Mouse (Mus musculus) macrophage (primary cell): ENCODE data around the gene Rap1a. TPM values are rescaled to one million over a fixed set of nuclear protein-coding genes. Genes with fewer than 3 reads are reported as not detected.

Experiments
- H3K27ac ChIP-seq: fragments of 350-480 bp; formaldehyde crosslinking; 2 replicates; pipeline ENCODE4 v1.9.0; 2021
- H3K36me3 ChIP-seq: fragments of 350-480 bp; formaldehyde crosslinking; 2 replicates; pipeline ENCODE4 v1.9.0; 2021; ENCODE audit errors: inconsistent target
- H3K4me3 ChIP-seq: fragments of 350-480 bp; formaldehyde crosslinking; 2 replicates; pipeline ENCODE4 v1.9.0; 2021; ENCODE audit errors: inconsistent target
- H3K79me2 ChIP-seq: fragments of 350-480 bp; formaldehyde crosslinking; 2 replicates; pipeline ENCODE4 v1.9.0; 2021; ENCODE audit errors: inconsistent target
- WGBS: methylation state at CpG from one replicate; pipeline ENCODE4 v1.1.7; 2026; ENCODE audit warnings: inconsistent platforms; ENCODE audit not compliant: missing documents; 5-methylcytosine and 5-hydroxymethylcytosine counted together
- polyA plus RNA-seq: library from polyadenylated mRNA; stranded (reverse); fragments of 250-400 nt; gene quantifications from 3 replicates; pipeline ENCODE4 v1.2.4, GENCODE M21; 2018; ENCODE audit warnings: inconsistent platforms

The Rap1a gene
- polyA plus RNA-seq, 1 experiment from 2014 or later = 125 TPM

DNA sequence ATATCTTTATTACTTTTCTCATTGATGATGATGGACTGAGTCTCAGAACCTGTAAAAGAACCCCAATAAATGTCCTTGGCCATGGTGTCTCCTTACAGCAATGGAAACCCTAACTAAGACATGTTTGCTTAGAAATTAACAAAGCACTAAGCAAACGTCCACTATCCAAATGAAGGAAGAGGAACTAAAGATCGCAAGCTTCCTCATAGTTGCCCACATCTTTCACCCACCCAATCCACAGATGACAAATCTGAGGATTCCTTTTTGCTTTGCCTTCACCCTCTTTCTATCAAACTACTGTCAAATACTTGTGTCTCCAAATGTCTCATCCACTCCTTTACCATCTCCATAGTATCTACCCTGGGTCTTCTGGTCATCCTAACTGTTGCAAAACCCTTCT lies 112.6 kb downstream of the Rap1a start:
- Histone ChIP-seq H3K36me3 (no peaks in the 10 kb centered on the region), H3K79me2 (peaks cover 19% of the 10 kb centered on the region), H3K27ac (peak overlapping the region; percentile 69), H3K4me3 (no peak overlapping the region)
- WGBS = 0% methylated on average over 2 of the region's 2 CpGs

DNA sequence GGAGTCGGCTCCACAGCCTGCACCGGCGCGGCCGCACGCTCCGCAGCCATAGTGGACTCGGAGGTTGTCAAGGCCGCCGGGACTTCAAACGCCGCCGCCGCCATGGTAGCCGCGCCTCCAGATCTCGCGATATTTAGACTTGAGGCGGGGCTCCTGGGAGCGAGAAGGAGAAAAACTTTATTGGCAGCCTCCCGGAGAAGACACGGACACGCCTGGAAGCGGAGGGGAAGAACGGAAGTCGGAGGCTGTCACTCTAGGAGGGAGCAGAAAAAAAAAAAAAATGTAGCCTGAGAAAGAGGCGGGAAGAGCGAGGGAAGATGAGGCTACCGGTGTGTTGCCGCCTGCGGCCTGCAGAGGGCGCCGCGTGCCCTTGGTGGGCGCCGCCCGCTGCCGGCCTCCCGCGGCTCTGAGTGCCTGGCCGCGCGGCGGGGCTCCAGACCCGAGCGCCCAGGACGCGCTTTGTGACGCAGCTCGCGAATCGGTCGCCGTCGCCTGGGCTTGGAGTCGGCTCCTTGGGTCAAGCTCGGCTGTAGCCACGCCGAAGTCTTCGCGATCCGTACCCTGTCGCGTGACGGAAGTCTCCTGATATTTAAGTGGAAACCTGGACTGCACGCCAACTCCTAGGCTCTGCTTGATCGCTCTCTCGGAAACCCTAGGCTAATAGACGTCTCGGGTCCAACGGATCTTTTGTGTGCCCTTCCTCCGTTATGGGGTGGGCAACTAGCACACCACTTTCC lies 113.6 kb downstream of the Rap1a start, which contains the start of gene Ddx20:
Gene Ddx20 (minus strand): TSS at position 251 of the 737 bp plus-strand sequence.
- Histone ChIP-seq H3K36me3 (0 out of 2 replicates have a peak, but pooled peaks cover 2% of the 10 kb centered on the region), H3K79me2 (peaks cover 19% of the 10 kb centered on the region), H3K4me3 (peak within 1 kb of the TSS; percentile 59), H3K27ac (peak within 1 kb of the TSS; percentile 69)
- WGBS = 1% methylated on average over 72 of the region's 72 CpGs

GRCm38 (mm10) chr3:105686394-105687323 lies 114.5 kb downstream of the Rap1a start:
- Histone ChIP-seq H3K4me3 (peak overlapping the region; percentile 59), H3K79me2 (peaks cover 19% of the 10 kb centered on the region), H3K27ac (no peak overlapping the region), H3K36me3 (0 out of 2 replicates have a peak, but pooled peaks cover 5% of the 10 kb centered on the region)
- 6% methylated on average over 60 of the region's 60 CpGs for WGBS

DNA sequence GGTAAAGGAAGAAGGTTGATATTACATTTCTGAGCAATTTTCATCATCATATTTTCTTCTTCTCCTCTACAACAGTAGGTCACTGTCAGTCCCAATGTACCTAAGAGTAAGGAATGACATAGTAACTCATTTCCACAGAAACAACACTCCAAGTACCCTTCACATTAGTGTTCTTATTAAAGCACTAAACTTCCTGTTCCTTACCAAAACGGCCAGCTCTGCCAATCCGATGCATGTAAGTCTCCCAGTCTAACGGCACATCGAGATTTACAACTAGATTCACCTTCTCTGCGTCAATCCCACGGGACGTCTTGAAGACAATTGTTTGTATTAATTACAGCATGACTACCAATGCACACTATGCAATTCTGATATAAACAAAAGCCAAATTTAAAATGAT lies 120.8 kb downstream of the Rap1a start:
- 96% methylated on average over 7 of the region's 7 CpGs for WGBS
- Histone ChIP-seq H3K36me3 (peaks cover 39% of the 10 kb centered on the region), H3K79me2 (peaks cover 4% of the 10 kb centered on the region; the same call in 1 of the 2 replicates), H3K4me3 (no peak overlapping the region), H3K27ac (no peak overlapping the region)

Other genes with a start within 250 kb of the Rap1a start
- 7.6 to 11.7 TPM (median 8.4 TPM) in 3 replicates for gene Ddx20, start 113.8 kb downstream of the Rap1a start, polyA plus RNA-seq
- 2.0 to 2.6 TPM (median 2.3 TPM) in 3 replicates for gene Inka2, start 96.7 kb downstream of the Rap1a start, polyA plus RNA-seq
- gene Adora3, start 69.5 kb upstream of the Rap1a start, polyA plus RNA-seq = 0.30 to 1.9 TPM (median 1.1 TPM) in 3 replicates
- 0.26 to 0.61 TPM in 2 of 3 replicates, not detected in the other for gene Tmigd3, start 69.6 kb upstream of the Rap1a start, polyA plus RNA-seq
- gene I830077J02Rik, start 131.3 kb upstream of the Rap1a start, polyA plus RNA-seq = 5.4 to 14.3 TPM (median 11.3 TPM) in 3 replicates
- 11.7 to 27.3 TPM (median 12.7 TPM) in 3 replicates for gene Wdr77, start 158.0 kb upstream of the Rap1a start, polyA plus RNA-seq
- 178 to 432 TPM (median 247 TPM) in 3 replicates for gene Atp5f1, start 158.8 kb upstream of the Rap1a start, polyA plus RNA-seq
- gene Ovgp1, start 172.4 kb upstream of the Rap1a start, polyA plus RNA-seq = 0.10 to 0.22 TPM (median 0.20 TPM) in 3 replicates
- not detected in 3 replicates for gene Pifo, start 213.3 kb upstream of the Rap1a start, polyA plus RNA-seq
- not detected in 3 replicates for gene Chil5, start 231.5 kb upstream of the Rap1a start, polyA plus RNA-seq